Mouse (Mus musculus) heart, postnatal 36 days (tissue): ENCODE results near the gene Rgl1. TPM values are rescaled to one million over a fixed set of nuclear protein-coding genes. Genes with fewer than 3 reads are reported as not detected.

ENCODE experiments used
- DNase-seq, 2 experiments: peaks; one replicate each; pipeline ENCODE4 v3.0.0; 2021 to 2022
- intact Hi-C: fragments of 180-260 bp; cut with DNase I; formaldehyde crosslinking; loops from one replicate; pipeline ENCODE4 v1.15.1; 2025
- total RNA-seq, 2 experiments: library from RNA; stranded (reverse); gene quantifications; 2 replicates each; pipeline ENCODE4 v1.2.3; 2021

The Rgl1 gene
- total RNA-seq, result 10 to 100 TPM; 34.9 to 38.3 TPM

DNA sequence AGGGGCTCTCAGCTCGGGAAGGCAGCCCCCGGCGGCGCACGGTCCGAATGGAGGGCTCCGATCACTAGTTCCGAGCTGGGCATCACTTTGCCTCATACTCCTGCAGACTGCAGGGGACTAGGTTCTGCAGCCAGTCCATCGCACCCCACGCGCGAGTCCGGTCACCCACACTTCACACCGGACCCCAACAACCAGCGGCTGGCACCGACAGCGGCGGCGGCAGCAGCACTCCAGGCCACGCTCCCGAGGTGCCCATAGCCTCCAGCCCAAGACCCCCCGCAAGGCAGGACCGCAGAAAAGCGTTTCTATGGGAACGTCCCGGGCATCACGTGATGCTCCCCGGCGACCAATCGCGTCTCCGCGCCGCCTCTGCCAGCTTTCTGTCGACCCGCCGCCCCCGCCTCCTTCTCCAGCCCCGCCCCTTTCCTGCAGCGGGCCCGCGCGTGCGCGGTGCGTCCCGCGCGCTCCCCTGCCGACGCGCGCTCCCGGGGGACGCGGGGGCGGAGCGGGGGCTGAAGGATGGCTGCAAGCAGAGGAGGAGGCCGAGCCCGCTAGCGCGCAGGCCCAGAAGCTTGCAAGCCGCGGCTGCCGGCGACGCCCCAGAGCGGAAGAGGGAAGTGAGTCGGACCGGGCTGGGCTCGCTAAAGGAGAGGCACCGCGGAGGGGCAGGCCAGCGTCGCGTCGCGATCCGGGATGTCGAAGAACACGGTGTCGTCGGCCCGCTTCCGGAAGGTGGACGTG is at the start of gene Rgl1, which contains the start of gene Arpc5:
Rgl1 (minus strand) TSS at position 320 of the 741 bp plus-strand sequence.
Arpc5 (plus strand) TSS at position 511 of the 741 bp plus-strand sequence.
- intact Hi-C loops, result loop anchor here (5.0 to 10.0 kb wide), 2 partner anchors 244 to 371 kb away; partner anchors contain the start of gene Colgalt2
- peak; percentile 96 to 97 for DNase-seq

DNA sequence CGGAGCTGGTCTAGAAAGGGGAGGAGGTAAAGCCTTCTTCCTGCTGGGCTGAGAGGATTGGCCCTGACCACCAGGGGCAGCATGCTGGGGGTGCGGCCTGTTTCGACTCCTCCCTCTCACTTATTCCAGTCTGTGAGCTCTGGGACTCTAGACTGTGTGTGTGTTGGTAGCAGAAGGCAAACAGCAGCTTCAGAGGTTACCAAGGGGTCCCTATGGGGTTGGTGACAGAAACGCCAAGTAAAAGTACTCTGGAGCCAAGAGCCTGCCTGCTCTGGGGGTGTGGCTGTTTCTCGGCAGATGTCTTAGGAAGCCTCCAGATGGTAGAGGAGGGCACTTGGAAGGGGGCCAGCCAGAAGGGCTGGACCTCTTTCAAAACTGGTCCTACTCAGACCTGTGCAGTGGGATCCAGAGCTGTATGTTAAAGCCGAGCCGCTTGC is 49.1 kb upstream of the Rgl1 start:
- intact Hi-C loops, result no loop called here
- DNase-seq, result no peak

GRCm38 (mm10) chr1:152810533-152811439 is 44.6 kb upstream of the Rgl1 start:
- intact Hi-C loops, result no loop called here
- DNase-seq, result no peak

DNA sequence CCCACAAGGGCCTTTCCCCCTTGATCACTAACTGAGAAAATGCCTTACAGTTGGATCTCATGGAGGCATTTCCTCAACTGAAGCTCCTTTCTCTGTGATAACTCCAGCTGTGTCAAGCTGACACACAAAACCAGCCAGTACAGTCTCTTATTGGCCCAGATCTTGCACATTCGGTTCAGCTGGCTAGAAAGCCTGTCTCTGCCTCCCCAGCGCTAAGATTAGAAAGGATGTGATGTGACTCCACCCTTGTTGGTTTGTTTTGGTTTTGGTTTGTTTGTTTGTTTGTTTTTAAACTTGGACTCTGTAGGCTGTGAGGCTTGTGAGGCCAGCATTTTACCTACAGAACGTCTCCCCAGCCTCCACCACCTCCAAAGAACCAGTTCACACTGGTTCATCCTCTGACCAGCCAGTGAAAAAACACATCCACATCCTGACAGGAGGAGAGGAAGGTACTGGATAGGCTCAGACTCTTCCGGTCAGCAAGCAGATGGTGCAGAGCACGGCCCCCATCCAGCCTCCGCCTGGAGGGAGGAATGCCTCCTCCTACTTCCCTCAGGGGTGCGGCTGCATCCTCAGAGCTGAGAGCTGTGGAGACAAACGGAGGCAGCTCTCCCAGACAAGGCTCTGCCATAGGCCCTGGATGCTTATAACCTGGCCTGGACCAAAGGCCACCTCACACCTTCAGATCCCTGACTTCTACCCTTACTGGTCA is 43.5 kb upstream of the Rgl1 start:
- intact Hi-C loops, result no loop called here

DNA sequence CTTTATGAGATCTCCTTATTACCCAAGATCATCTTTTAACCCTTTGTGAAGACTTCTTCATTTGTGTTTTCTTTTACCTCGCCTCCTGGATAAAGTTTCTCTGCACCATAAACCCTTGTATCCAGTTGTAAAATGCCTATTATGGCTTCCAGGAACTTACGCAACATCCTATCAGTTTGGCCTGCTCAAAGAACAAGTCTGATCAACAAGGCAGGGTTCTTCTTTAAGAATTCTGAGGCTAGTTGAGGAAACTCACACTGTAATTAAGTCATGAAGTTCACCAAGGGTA is 42.2 kb upstream of the Rgl1 start:
- DNase-seq, result no peak
- intact Hi-C loops, result no loop called here

More for the DNA sequence above, 43.5 kb upstream of the Rgl1 start:
- DNase-seq, result peak; percentile 28 to 44

GRCm38 (mm10) chr1:152807619-152808391 is 41.7 kb upstream of the Rgl1 start:
- intact Hi-C loops, result no loop called here
- no peak for DNase-seq

- no peak for DNase-seq
- intact Hi-C loops, result no loop called here
Measured at GRCm38 (mm10) chr1:152804907-152805306, 38.8 kb upstream of the Rgl1 start.

GRCm38 (mm10) chr1:152800633-152801176 is 34.6 kb upstream of the Rgl1 start:
- DNase-seq, result no peak
- intact Hi-C loops, result no loop called here

- no peak for DNase-seq
- intact Hi-C loops, result loop anchor here (10.0 kb wide), 1 partner anchor 575 kb away; no protein-coding TSS in a partner anchor
Measured at GRCm38 (mm10) chr1:152799897-152800296, 33.7 kb upstream of the Rgl1 start, which contains the start of gene Ncf2. TSS of gene Ncf2 (plus strand) at chr1:152800194.

DNA sequence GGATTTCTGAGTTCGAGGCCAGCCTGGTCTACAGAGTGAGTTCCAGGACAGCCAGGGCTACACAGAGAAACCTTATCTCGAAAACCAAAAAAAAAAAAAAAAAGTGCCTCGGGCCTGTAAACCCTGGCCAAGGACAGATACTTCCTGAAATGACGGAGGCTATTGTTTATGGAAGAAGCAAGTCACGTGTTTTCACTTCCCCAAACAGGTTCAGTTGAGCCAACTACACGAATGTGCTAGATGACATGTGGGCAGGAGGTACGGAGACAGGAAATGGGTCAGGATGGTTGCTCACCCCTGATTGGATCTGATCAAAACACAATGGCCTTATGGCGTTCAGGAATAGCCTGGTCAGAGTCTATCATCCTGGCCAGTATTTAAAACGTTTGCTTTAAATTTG is 32.0 kb upstream of the Rgl1 start:
- intact Hi-C loops, result loop anchor here (10.0 kb wide), 1 partner anchor 577 kb away; no protein-coding TSS in a partner anchor
- no peak for DNase-seq

GRCm38 (mm10) chr1:152796683-152797263 is 30.6 kb upstream of the Rgl1 start:
- intact Hi-C loops, result loop anchor here (10.0 kb wide), 1 partner anchor 578 kb away; no protein-coding TSS in a partner anchor
- DNase-seq, result no peak

DNA sequence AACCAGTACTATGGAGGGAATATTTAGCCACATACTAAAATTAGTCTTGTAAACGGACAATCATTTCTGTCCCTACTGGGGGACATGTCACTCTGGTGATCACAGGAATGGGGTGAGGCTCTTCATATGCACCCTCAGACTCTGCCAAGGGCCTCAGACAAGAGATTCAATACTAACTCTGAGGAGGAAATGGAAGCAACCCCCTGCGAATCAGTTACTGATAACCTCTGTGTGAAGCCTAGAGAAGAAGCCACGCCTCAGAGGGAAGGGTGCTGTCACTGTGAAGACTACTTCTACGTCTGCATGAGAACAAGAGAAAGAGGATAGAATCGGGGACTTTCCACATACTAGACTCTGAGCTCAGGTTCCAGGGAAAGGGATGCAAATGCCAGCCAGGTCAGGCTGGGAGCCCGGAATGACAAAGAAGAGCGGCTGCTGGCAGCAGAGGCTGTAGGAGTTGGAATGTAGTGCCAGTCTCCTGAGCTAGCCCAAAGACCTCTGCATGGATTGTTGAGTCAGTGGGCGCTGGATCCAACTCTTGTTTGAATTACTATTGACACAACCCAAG is 29.6 kb upstream of the Rgl1 start:
- intact Hi-C loops, result loop anchor here (10.0 kb wide), 1 partner anchor 579 kb away; no protein-coding TSS in a partner anchor
- DNase-seq, result no peak

DNA sequence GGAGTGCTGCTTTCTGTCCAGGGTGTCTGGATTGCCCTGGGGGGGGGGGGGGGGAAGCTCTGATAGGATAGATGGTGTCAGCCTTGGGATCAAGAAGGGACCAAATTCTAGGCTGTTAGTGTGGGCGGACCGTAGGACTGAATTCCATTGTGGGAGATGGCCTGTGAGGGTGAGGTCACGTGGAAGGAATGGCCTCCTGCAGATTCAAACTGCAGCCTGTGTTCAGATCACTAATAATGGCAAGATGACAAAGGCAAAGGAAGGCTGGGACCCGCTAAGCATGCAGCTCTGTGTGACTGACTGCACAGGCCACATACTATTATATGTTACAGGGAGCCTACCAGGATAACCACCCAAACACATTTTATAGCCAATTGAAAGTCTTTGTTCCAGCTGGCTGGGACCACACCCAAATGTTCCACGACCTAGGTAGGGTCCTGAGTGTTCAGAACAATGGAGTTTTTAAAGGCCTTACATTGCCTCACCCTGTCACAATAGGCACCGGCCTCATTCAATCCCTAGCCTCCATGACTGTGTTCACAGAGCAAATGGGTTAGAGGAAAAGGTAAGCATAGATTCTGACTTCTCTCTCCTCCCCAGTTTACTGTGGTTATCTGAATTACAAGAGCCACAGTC is 27.5 kb upstream of the Rgl1 start:
- no peak for DNase-seq
- intact Hi-C loops, result loop anchor here (5.0 to 10.0 kb wide), 2 partner anchors 299 to 581 kb away; no protein-coding TSS in a partner anchor

DNA sequence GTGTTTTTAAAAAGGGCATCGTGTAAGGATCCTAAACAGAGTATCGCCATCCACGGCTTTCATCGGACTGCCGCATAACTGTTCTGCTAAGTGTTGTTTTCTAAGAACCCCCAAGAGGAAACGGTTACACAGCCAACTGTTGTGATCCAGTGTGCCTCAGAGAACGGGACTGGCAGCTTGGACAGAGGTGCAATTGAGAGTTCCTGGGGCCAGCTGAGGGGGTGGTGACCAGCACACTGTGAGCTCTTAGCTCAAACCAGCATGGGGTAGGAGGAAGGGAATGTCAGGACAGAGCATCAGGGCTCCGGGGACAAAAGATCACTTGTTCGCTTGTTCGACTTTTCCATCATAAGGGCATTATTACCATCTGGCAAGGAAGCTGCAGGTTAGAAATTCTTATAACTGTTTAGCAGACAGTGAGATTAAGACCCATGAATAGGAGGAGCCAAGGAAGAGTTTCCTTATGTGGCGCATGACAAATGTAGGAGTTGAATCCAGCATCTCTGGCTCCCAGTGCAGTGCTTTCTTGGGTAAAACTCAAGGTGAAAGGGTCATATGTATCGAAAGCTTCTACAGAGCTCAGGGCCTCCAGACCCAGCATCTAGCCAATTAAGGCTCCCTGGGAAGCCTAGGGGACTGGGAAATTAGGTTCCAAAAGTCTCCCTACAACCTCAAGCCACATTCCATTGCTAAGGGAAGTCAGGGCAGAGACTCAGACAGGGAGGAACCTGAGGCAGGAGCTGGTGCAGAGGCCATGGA is 26.8 kb upstream of the Rgl1 start:
- intact Hi-C loops, result loop anchor here (5.0 to 10.0 kb wide), 2 partner anchors 299 to 582 kb away; no protein-coding TSS in a partner anchor

GRCm38 (mm10) chr1:152791269-152791668 is 25.1 kb upstream of the Rgl1 start:
- intact Hi-C loops, result loop anchor here (5.0 to 10.0 kb wide), 2 partner anchors 301 to 584 kb away; no protein-coding TSS in a partner anchor
- DNase-seq, result no peak

More for the DNA sequence above, 26.8 kb upstream of the Rgl1 start:
- DNase-seq, result no peak

DNA sequence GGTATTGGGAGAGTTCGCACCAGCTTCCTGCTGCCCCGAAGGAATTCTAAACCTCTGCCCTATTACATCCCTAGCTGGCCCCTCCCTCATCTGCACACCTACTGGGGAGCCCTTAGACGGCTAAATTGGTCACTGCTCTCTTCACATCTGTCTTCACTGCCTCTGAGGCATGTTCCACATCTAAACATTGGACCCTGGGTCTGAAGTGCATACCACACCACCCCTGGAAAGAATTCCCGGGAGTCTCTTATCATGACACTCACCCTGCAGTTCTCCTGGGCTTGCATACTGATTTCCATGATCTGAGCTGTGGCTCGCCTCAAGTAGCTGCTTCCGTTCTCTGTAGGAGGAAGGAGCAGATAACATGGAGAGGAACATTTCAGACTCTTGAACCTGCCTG is 24.7 kb upstream of the Rgl1 start:
- intact Hi-C loops, result loop anchor here (1.0 to 10.0 kb wide), 3 partner anchors 113 to 584 kb away; no protein-coding TSS in a partner anchor
- DNase-seq, result no peak

- intact Hi-C loops, result loop anchor here (1.0 to 10.0 kb wide), 3 partner anchors 114 to 585 kb away; no protein-coding TSS in a partner anchor
- DNase-seq, result peak; percentile 49 to 51
Measured at GRCm38 (mm10) chr1:152790254-152790653, 24.1 kb upstream of the Rgl1 start.
